Mouse (Mus musculus): ENCODE results near the gene Gm20532.

DNA sequence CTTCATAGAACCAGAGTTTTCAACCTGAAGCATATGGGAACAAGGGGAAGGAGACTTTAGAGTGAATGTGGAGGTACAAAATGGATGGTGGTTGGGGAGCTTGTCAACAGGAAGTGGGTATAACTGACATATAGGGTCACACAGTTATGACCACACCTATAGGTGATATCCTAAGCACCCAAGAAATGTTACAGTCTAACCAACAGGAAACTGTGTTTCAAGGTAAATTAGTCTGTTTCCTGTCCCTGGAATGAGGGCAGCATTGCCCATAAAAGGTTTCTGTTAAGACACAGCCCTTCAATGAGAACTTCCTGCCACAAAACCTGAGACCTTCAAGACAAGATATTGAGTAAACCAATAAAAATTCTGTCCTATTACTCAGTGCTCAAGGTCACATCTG, 82.3 kb downstream of the Gm20532 start:
- no peak for TF ChIP-seq CTCF (IDR thresholded peaks at IDR 0.05; ENCODE audit: borderline replicate concordance, control insufficient read depth, extremely low read depth, insufficient read depth, low read length, poor library complexity)
- no peak for TF ChIP-seq POLR2A (IDR thresholded peaks at IDR 0.05; ENCODE audit: control insufficient read depth, extremely low read depth, insufficient read depth, low read length, poor library complexity)

All from thymus, adult 2 months (tissue).